Mouse (Mus musculus) heart, embryonic 14.5 days (tissue): ENCODE results near the gene Hey2. TPM values are rescaled to one million over a fixed set of nuclear protein-coding genes. Genes with fewer than 3 reads are reported as not detected.

ENCODE experiments used
- ATAC-seq: fragments of 200-750 bp; cut with Nextera tagmentation; 2 replicates; pipeline ENCODE4 v1.8.0; 2017; ENCODE audit warnings: low read depth, moderate TSS enrichment; ENCODE audit not compliant: insufficient number of reproducible peaks, insufficient read depth, low FRiP score
- H3K27ac ChIP-seq, 2 experiments: fragments of 200-500 bp in 1 of 2; fragments of 300-500 bp in 1 of 2; sonication (generic) in 1 of 2; replicated peaks in 1 of 2; 2 replicates each; pipeline ENCODE4 v1.5.1; 2012 to 2014; ENCODE audit warnings: low read depth in 2 of 2, low read length in 2 of 2, control low read depth in 1 of 2, mild to moderate bottlenecking in 1 of 2, mixed read lengths in 1 of 2; ENCODE audit not compliant: control insufficient read depth in 1 of 2, insufficient read depth in 1 of 2
- H3K27me3 ChIP-seq: fragments of 300-500 bp; sonication (generic); 2 replicates; pipeline ENCODE4 v1.6.1; 2014; ENCODE audit warnings: mild to moderate bottlenecking, low read length, control low read depth; ENCODE audit not compliant: control insufficient read depth, insufficient read depth
- H3K36me3 ChIP-seq: fragments of 300-500 bp; sonication (generic); 2 replicates; pipeline ENCODE4 v1.6.1; 2014; ENCODE audit warnings: mild to moderate bottlenecking, control low read depth, low read length, mixed read lengths; ENCODE audit not compliant: control insufficient read depth, insufficient read depth
- H3K4me1 ChIP-seq, 2 experiments: fragments of 200-500 bp in 1 of 2; fragments of 300-500 bp in 1 of 2; sonication (generic) in 1 of 2; 2 replicates each; pipeline ENCODE4 v1.6.1; 2012 to 2014; ENCODE audit warnings: low read length in 2 of 2, control low read depth in 1 of 2, mixed read lengths in 1 of 2; ENCODE audit not compliant: control insufficient read depth in 2 of 2, insufficient read depth in 2 of 2
- H3K4me2 ChIP-seq: fragments of 300-500 bp; sonication (generic); 2 replicates; pipeline ENCODE4 v1.6.1; 2014; ENCODE audit warnings: mild to moderate bottlenecking, low read length
- H3K4me3 ChIP-seq, 2 experiments: fragments of 200-500 bp in 1 of 2; fragments of 300-500 bp in 1 of 2; sonication (generic) in 1 of 2; 2 replicates each; pipeline ENCODE4 v1.5.1; 2012 to 2014; ENCODE audit warnings: low read length in 2 of 2, mild to moderate bottlenecking in 2 of 2, control low read depth in 1 of 2, low read depth in 1 of 2, moderate library complexity in 1 of 2; ENCODE audit not compliant: control insufficient read depth in 1 of 2, insufficient read depth in 1 of 2
- H3K9ac ChIP-seq: fragments of 300-500 bp; sonication (generic); 2 replicates; pipeline ENCODE4 v1.6.1; 2014; ENCODE audit warnings: mild to moderate bottlenecking, low read length
- H3K9me3 ChIP-seq: fragments of 300-500 bp; sonication (generic); 2 replicates; pipeline ENCODE4 v1.6.1; 2016; ENCODE audit warnings: low read length, control low read depth; ENCODE audit not compliant: control insufficient read depth
- WGBS: fragments of 180-500 bp; shearing (Covaris S2); extraction: QIAGEN DNeasy Blood & Tissue Kit; methylation state at CpG from one replicate; pipeline ENCODE4 v1.1.7; 2014; 5-methylcytosine and 5-hydroxymethylcytosine counted together
- polyA plus RNA-seq: library from polyadenylated mRNA; unstranded; fragments of >200 nt; fragmentation: Nextera tagmentation; extraction: Ambion mirVana; gene quantifications from 2 replicates; pipeline ENCODE4 v1.2.1, GENCODE M21; 2014

Gene Hey2
- polyA plus RNA-seq, 1 experiment from 2014 or later: 38.0 TPM

GRCm38 (mm10) chr10:30787684-30788339 is 54.8 kb downstream of the Hey2 start:
- WGBS: 34% methylated on average over 3 of the region's 3 CpGs
- no peak for ATAC-seq
- H3K27me3 ChIP-seq: no peaks in the 10 kb centered on the region
- H3K9ac ChIP-seq: no peak overlapping the region
- no peak overlapping the region for H3K4me2 ChIP-seq
- no peaks in the 10 kb centered on the region for H3K4me1 ChIP-seq
- no peak overlapping the region for H3K4me3 ChIP-seq
- no peaks in the 10 kb centered on the region for H3K36me3 ChIP-seq
- H3K9me3 ChIP-seq: no peaks in the 10 kb centered on the region
- no peak overlapping the region for H3K27ac ChIP-seq

- Histone ChIP-seq H3K27me3 (no peaks in the 10 kb centered on the region), H3K9me3 (no peaks in the 10 kb centered on the region), H3K27ac (no peak overlapping the region), H3K4me2 (no peak overlapping the region), H3K36me3 (no peaks in the 10 kb centered on the region), H3K4me1 (no peaks in the 10 kb centered on the region), H3K9ac (no peak overlapping the region), H3K4me3 (no peak overlapping the region)
- 79% methylated on average over 5 of the region's 5 CpGs for WGBS
- no peak for ATAC-seq
Observed at GRCm38 (mm10) chr10:30786103-30786754, 56.4 kb downstream of the Hey2 start.

Other genes with a start within 250 kb of the Hey2 start
- gene Trmt11, start 242.1 kb downstream of the Hey2 start, polyA plus RNA-seq: 14.9 and 17.2 TPM in 2 replicates
- 35.5 and 35.8 TPM in 2 replicates for gene Hint3, start 213.2 kb downstream of the Hey2 start, polyA plus RNA-seq
- 8.3 and 9.4 TPM in 2 replicates for gene Ncoa7, start 39.5 kb downstream of the Hey2 start, polyA plus RNA-seq